Mouse (Mus musculus): ENCODE results near the gene Itfg2. TPM values are rescaled to one million over a fixed set of nuclear protein-coding genes. Genes with fewer than 3 reads are reported as not detected.
"Not testable (repeated sequence)": the region's sequence is repeated elsewhere in the genome, so short reads cannot be mapped to it uniquely, and the experiment has no call there.

Itfg2 gene
- polyA plus RNA-seq, 1 experiment from 2014 or later: 37.7 TPM

- H3K27me3 ChIP-seq: no peaks in the 10 kb centered on the region
- peak overlapping the region; percentile 33 for H3K4me2 ChIP-seq (replicated peaks)
- H3K4me1 ChIP-seq: peaks cover 12% of the 10 kb centered on the region
- H3K9me3 ChIP-seq (replicated peaks): no peaks in the 10 kb centered on the region
- H3K9ac ChIP-seq: peak overlapping the region; percentile 5; the same call in 1 of the 2 replicates
- peak; percentile 74 for ATAC-seq (ENCODE audit: low FRiP score)
- no peaks in the 10 kb centered on the region for H3K36me3 ChIP-seq
- peak overlapping the region; percentile 60; the same call in 1 of the 2 replicates for H3K27ac ChIP-seq
- 40% methylated on average over 20 of the region's 21 CpGs for WGBS
- H3K4me3 ChIP-seq: peak overlapping the region; percentile 6; the same call in 1 of the 2 replicates
Measured at GRCm38 (mm10) chr6:128399421-128400185, 25.1 kb downstream of the Itfg2 start.

DNA sequence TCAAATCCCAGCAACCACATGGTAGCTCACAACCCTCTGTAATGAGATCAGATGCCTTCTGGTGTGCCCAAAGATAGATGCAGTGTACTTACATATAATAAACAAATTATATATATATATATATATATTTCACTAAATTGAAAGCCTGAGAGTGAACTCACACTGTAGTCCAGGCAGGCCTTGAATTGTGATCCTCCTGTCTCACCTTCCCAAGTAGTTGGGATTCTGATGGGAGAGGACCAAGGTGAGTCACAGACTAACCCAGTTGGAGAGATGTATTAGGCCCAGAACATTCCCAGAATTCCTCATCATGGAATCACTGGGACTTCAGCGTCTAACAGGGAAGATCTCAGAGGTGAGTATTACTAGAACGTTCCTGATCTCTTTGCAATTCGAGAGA, 25.7 kb downstream of the Itfg2 start, which contains the start of gene Nrip2:
Nrip2 (plus strand) TSS at position 301 of the 400 bp plus-strand sequence.
- Histone ChIP-seq H3K4me2 (replicated peaks) (peak within 1 kb of the TSS; percentile 33), H3K9ac (peak within 1 kb of the TSS; percentile 5; the same call in 1 of the 2 replicates), H3K4me1 (peaks cover 12% of the 10 kb centered on the region), H3K27ac (peak within 1 kb of the TSS; percentile 60; the same call in 1 of the 2 replicates), H3K9me3 (replicated peaks) (no peaks in the 10 kb centered on the region), H3K36me3 (no peaks in the 10 kb centered on the region), H3K4me3 (peak within 1 kb of the TSS; percentile 6; the same call in 1 of the 2 replicates), H3K27me3 (no peaks in the 10 kb centered on the region)
- no peak for ATAC-seq (ENCODE audit: low FRiP score)
- WGBS: 78% methylated on average over 3 of the region's 3 CpGs

- no peak for ATAC-seq (ENCODE audit: low FRiP score)
- Histone ChIP-seq H3K4me2 (replicated peaks) (no peak overlapping the region), H3K9ac (no peak overlapping the region), H3K9me3 (replicated peaks) (no peaks in the 10 kb centered on the region), H3K27ac (no peak overlapping the region), H3K4me3 (no peak overlapping the region), H3K4me1 (peaks cover 12% of the 10 kb centered on the region), H3K27me3 (no peaks in the 10 kb centered on the region), H3K36me3 (no peaks in the 10 kb centered on the region)
- WGBS: 86% methylated on average over 7 of the region's 7 CpGs
Measured at GRCm38 (mm10) chr6:128397574-128398261, 27.0 kb downstream of the Itfg2 start.

- Histone ChIP-seq H3K27me3 (no peaks in the 10 kb centered on the region), H3K9me3 (replicated peaks) (no peaks in the 10 kb centered on the region), H3K4me2 (replicated peaks) (no peak overlapping the region), H3K4me1 (no peaks in the 10 kb centered on the region), H3K4me3 (no peak overlapping the region), H3K27ac (no peak overlapping the region), H3K9ac (no peak overlapping the region), H3K36me3 (no peaks in the 10 kb centered on the region)
- 67% methylated on average over 1 of the region's 1 CpGs for whole genome bisulfite sequencing
- ATAC-seq (ENCODE audit: low FRiP score): no peak
Measured at GRCm38 (mm10) chr6:128390683-128391082, 34.0 kb downstream of the Itfg2 start.

- Histone ChIP-seq H3K36me3 (no peaks in the 10 kb centered on the region), H3K27me3 (no peaks in the 10 kb centered on the region), H3K27ac (no peak overlapping the region), H3K4me3 (no peak overlapping the region), H3K9ac (no peak overlapping the region), H3K4me1 (no peaks in the 10 kb centered on the region), H3K4me2 (replicated peaks) (no peak overlapping the region), H3K9me3 (replicated peaks) (no peaks in the 10 kb centered on the region)
- WGBS: 91% methylated on average over 1 of the region's 1 CpGs
- no peak for ATAC-seq (ENCODE audit: low FRiP score)
Measured at GRCm38 (mm10) chr6:128389185-128389584, 35.5 kb downstream of the Itfg2 start.

DNA sequence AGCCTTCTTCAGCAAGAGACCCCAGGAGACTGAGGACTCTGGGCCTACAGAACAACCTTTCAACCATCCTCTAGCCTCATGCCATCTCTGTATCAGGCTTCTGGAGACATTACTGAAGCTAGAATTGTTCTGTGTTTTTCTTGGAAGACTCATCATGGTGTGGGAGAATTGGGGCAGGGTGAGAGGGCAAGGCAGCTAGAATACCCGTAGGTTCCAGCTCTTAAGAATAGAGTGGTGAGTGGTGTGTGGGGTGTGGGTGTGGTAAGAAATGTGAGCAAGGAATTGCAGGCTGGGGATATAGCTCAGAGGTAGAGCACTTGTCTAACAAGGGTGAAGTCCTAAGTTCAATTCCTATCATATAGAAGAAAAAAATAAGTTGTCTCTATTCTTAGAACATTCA, 39.7 kb downstream of the Itfg2 start:
- H3K36me3 ChIP-seq: no peaks in the 10 kb centered on the region
- WGBS: 88% methylated on average over 1 of the region's 1 CpGs

DNA sequence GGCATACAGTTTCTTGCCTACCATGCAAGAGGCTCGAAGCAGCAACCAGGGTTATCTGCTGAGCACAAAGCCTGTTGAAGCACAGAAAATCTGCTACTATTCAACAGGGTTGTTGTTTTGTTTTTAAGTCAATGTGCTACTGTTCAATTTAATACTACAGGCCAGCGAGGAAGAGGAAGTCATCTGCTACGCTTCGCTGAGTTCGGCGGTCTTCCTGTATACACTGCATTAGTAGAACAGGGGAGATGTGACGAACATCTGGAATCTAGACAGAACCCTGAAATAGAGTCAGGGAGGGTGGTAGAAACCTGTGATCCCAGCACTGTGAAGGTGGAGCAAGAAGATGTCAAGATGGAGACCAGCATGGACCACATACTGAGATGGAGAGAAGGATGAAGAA, 41.0 kb downstream of the Itfg2 start:
- H3K9me3 ChIP-seq (replicated peaks): no peaks in the 10 kb centered on the region
- 75% methylated on average over 7 of the region's 7 CpGs for WGBS
- no peak overlapping the region for H3K27ac ChIP-seq
- no peak overlapping the region for H3K9ac ChIP-seq
- no peak for ATAC-seq (ENCODE audit: low FRiP score)
- H3K4me3 ChIP-seq: no peak overlapping the region
- H3K4me1 ChIP-seq: no peaks in the 10 kb centered on the region
- no peak overlapping the region for H3K4me2 ChIP-seq (replicated peaks)
- no peaks in the 10 kb centered on the region for H3K27me3 ChIP-seq
- no peaks in the 10 kb centered on the region for H3K36me3 ChIP-seq

More for the DNA sequence above, 39.7 kb downstream of the Itfg2 start:
- no peaks in the 10 kb centered on the region for H3K27me3 ChIP-seq
- no peak overlapping the region for H3K4me3 ChIP-seq
- H3K4me1 ChIP-seq: no peaks in the 10 kb centered on the region
- H3K27ac ChIP-seq: no peak overlapping the region
- no peak for ATAC-seq (ENCODE audit: low FRiP score)
- H3K9me3 ChIP-seq (replicated peaks): no peaks in the 10 kb centered on the region
- no peak overlapping the region for H3K9ac ChIP-seq
- H3K4me2 ChIP-seq (replicated peaks): no peak overlapping the region

DNA sequence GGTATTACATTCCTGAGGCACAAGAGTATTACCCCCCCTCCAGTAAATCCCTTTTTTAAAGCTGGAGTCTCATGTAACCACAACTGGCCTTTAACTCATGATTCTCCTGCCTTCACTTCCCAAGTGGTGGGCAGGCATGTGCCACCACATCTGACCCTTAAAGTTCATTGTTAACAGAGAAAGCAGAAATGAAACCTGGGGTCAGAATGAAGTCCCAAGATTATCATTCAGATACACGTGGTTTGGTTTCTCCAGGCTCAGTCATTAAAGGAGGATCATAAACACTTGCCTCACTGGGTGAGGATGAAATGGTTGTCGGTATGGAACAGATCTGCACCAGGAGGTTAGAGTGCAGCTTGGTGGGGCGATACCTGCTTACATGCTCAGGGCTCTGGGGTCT, 43.5 kb downstream of the Itfg2 start:
- H3K36me3 ChIP-seq: 0 out of 2 replicates have a peak, but pooled peaks cover 6% of the 10 kb centered on the region
- no peaks in the 10 kb centered on the region for H3K27me3 ChIP-seq
- H3K27ac ChIP-seq: no peak overlapping the region
- WGBS: 84% methylated on average over 3 of the region's 3 CpGs
- H3K4me1 ChIP-seq: no peaks in the 10 kb centered on the region
- H3K9ac ChIP-seq: no peak overlapping the region
- ATAC-seq (ENCODE audit: low FRiP score): no peak
- H3K9me3 ChIP-seq (replicated peaks): no peaks in the 10 kb centered on the region
- no peak overlapping the region for H3K4me3 ChIP-seq
- H3K4me2 ChIP-seq (replicated peaks): no peak overlapping the region

DNA sequence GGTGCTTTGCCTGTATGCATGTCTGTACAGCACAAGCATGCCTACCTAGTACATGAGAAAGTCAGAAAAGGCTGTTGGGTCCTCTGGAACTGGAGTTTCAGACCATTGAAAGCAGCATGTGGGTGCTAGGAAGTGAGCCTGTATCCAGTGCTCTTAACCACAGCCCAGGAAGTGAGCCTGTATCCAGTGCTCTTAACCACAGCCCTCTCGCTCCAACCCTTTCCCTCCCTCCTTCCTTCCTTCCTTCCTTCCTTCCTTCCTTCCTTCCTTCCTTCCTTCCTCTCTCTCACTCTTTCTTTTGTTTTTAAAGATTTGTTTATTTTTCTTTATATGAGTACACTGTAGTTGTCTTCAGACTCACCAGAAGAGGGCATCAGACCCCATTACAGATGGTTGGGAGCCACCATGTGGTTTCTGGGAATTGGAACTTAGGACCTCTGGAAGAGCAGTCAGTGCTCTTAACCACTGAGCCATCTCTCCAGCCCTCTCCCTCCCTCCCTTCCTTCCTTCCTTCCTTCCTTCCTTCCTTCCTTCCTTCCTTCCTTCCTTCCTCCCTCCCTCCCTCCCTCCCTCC, 44.0 kb downstream of the Itfg2 start:
- H3K36me3 ChIP-seq; H3K4me2 ChIP-seq (replicated peaks); H3K4me1 ChIP-seq; H3K9me3 ChIP-seq (replicated peaks); ATAC-seq (ENCODE audit: low FRiP score); H3K27me3 ChIP-seq; H3K27ac ChIP-seq; H3K4me3 ChIP-seq; H3K9ac ChIP-seq: not testable (repeated sequence)
- WGBS: 86% methylated on average over 1 of the region's 1 CpGs

- Histone ChIP-seq H3K9ac (no peak overlapping the region), H3K36me3 (0 out of 2 replicates have a peak, but pooled peaks cover 6% of the 10 kb centered on the region), H3K4me2 (replicated peaks) (no peak overlapping the region), H3K4me1 (peaks cover 7% of the 10 kb centered on the region), H3K9me3 (replicated peaks) (no peaks in the 10 kb centered on the region), H3K4me3 (no peak overlapping the region), H3K27me3 (no peaks in the 10 kb centered on the region), H3K27ac (no peak overlapping the region)
- WGBS: 82% methylated on average over 16 of the region's 16 CpGs
- ATAC-seq (ENCODE audit: low FRiP score): no peak
Measured at GRCm38 (mm10) chr6:128379636-128380035, 45.1 kb downstream of the Itfg2 start.

GRCm38 (mm10) chr6:128376371-128377085, 48.2 kb downstream of the Itfg2 start:
- no peak for ATAC-seq (ENCODE audit: low FRiP score)
- H3K4me3 ChIP-seq: no peak overlapping the region
- no peaks in the 10 kb centered on the region for H3K9me3 ChIP-seq (replicated peaks)
- no peak overlapping the region for H3K9ac ChIP-seq
- H3K4me1 ChIP-seq: peaks cover 10% of the 10 kb centered on the region
- H3K4me2 ChIP-seq (replicated peaks): no peak overlapping the region
- peaks cover 30% of the 10 kb centered on the region for H3K36me3 ChIP-seq
- no peak overlapping the region for H3K27ac ChIP-seq
- WGBS: 91% methylated on average over 17 of the region's 17 CpGs
- no peaks in the 10 kb centered on the region for H3K27me3 ChIP-seq

DNA sequence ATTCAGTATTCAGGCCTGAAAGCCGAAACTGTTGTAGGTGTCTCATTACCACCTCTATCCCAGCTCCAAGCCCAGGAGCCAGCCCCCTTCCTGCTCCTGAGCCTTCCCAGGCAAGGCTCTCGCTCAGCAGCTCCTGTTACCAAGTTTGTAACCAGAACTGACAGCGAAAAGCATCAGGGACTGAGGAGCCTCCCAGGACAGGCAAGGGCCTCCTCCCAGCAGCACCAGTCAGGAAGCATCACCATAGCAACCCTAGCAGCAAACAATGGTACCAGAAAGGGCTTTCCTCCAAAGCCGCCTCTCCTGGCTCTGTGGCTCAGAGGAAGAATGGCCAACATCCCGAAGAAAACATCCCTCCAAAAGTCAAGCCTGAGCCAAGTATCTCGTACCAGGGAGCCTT, 49.5 kb downstream of the Itfg2 start, which contains the start of the genes Tex52 and Gm44596:
Tex52 (plus strand) TSS at position 265 of the 400 bp plus-strand sequence.
Gm44596 (plus strand) TSS at position 312 of the 400 bp plus-strand sequence.
- Histone ChIP-seq H3K27me3 (no peaks in the 10 kb centered on the region), H3K36me3 (peaks cover 43% of the 10 kb centered on the region)

More for the DNA sequence above, 49.5 kb downstream of the Itfg2 start, which contains the start of the genes Tex52 and Gm44596:
- Histone ChIP-seq H3K4me3 (no peak within 1 kb of the TSS), H3K27ac (peak within 1 kb of the TSS; percentile 70), H3K9ac (0 out of 2 replicates have a peak within 1 kb of the TSS, but pooled peaks have one; percentile 13), H3K4me2 (replicated peaks) (no peak within 1 kb of the TSS), H3K9me3 (replicated peaks) (no peaks in the 10 kb centered on the region), H3K4me1 (peaks cover 10% of the 10 kb centered on the region)
- peak; percentile 77 for ATAC-seq (ENCODE audit: low FRiP score)
- WGBS: 15% methylated on average over 6 of the region's 6 CpGs

Measured in hindbrain, embryonic 12.5 days (tissue).